22 mouse cellular contexts compared by ENCODE assay signal in the genomic region with DNA sequence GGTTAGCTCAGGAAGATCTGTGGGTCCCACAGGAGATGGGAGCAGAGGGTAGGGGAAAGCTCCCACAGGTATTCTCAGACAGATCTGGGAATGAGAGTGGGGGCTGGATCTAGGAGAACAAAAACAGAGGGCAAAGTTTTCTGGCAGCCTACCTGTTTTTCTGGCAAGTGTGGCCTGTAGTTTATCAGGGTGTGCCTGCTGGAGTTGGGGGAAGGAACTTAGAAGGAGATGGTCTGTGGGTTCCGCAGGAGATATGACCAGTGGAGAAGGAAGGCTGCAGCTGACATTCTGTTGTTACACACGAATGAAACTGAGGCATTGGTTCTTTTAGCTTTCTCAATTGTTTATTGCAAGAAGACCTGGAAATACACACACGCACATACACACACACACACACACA.
DNase-seq lines count a peak whose midpoint lies in the region; ATAC-seq and TF ChIP-seq lines count a peak whose summit lies in the region.
"Had no signal": no experiment of that assay in that cellular context is flagged by ENCODE, and none has a peak within 500 bp of the region (broad histone marks: within the 10 kb centered on the region; RNA-seq: fewer than 3 reads in every experiment).

No protein-coding gene starts in this region.

- no peak for TF ChIP-seq POLR2A in MEL (IDR thresholded peaks at IDR 0.05; ENCODE audit: control insufficient read depth in 1 of 2, insufficient read depth in 1 of 2, low read depth in 1 of 2, low read length in 2 of 2, poor library complexity in 1 of 2)

- no peaks in the 10 kb centered on the region for H3K27me3 ChIP-seq in MEL (ENCODE audit: control insufficient read depth in 1 of 2, insufficient read depth in 2 of 2, low read length in 2 of 2)
- no peaks in the 10 kb centered on the region for H3K27me3 ChIP-seq in stomach, postnatal 0 days (ENCODE audit: control insufficient read depth, insufficient read depth, low read length)
- H3K27me3 ChIP-seq: forebrain, embryonic 12.5 days; forebrain, embryonic 15.5 days; heart, embryonic 12.5 days; heart, embryonic 15.5 days; hindbrain, embryonic 13.5 days had no signal

- H3K4me3 ChIP-seq in MEL (ENCODE audit: control insufficient read depth in 1 of 2, insufficient read depth in 1 of 2, low read depth in 2 of 2, low read length in 2 of 2) = no peak overlapping the region
- H3K4me3 ChIP-seq in stomach, postnatal 0 days (ENCODE audit: low read depth, low read length) = no peak overlapping the region
- H3K4me3 ChIP-seq: forebrain, embryonic 12.5 days; forebrain, embryonic 15.5 days; heart, embryonic 12.5 days; heart, embryonic 15.5 days; hindbrain, embryonic 10.5 days; hindbrain, embryonic 13.5 days had no signal

- peak; percentile 36 for DNase-seq in heart, adult 11 months
- DNase-seq in heart, adult 9 months (ENCODE audit: low spot score in 2 of 2) = no peak
- peak; percentile 54 for DNase-seq in MEL (ENCODE audit: low read depth, low spot score)
- DNase-seq in left cerebral cortex, postnatal 10 days (ENCODE audit: extremely low spot score in 1 of 2, low spot score in 2 of 2) = no peak
- DNase-seq in stomach, postnatal 0 days (ENCODE audit: low spot score) = no peak
- DNase-seq: adrenal gland, adult 2 months; adrenal gland, postnatal 14 days; cerebellum, adult 11 months; cerebellum, adult 8-10 months; cerebellum, postnatal 10 days; cerebellum, postnatal 36 days; gastrocnemius, postnatal 25 days; heart, postnatal 36 days had no signal

- peaks cover 0 to 10% of the 10 kb centered on the region in 2 experiments; a peak in 2 of 4 replicates for H3K4me1 ChIP-seq in MEL (ENCODE audit: control insufficient read depth in 1 of 2, insufficient read depth in 2 of 2, low read length in 2 of 2)
- H3K4me1 ChIP-seq in stomach, postnatal 0 days (replicated peaks; ENCODE audit: control insufficient read depth, insufficient read depth) = no peaks in the 10 kb centered on the region
- H3K4me1 ChIP-seq: forebrain, embryonic 12.5 days; forebrain, embryonic 15.5 days; heart, embryonic 12.5 days; heart, embryonic 15.5 days; hindbrain, embryonic 10.5 days; hindbrain, embryonic 13.5 days had no signal

- H3K9me3 ChIP-seq in MEL (replicated peaks; ENCODE audit: insufficient read depth, low read length) = no peaks in the 10 kb centered on the region
- H3K9me3 ChIP-seq in stomach, postnatal 0 days (ENCODE audit: control insufficient read depth, low read length) = no peaks in the 10 kb centered on the region
- H3K9me3 ChIP-seq: forebrain, embryonic 12.5 days; forebrain, embryonic 15.5 days; heart, embryonic 12.5 days; heart, embryonic 15.5 days; hindbrain, embryonic 10.5 days; hindbrain, embryonic 13.5 days had no signal

- no peaks in the 10 kb centered on the region for H3K36me3 ChIP-seq in MEL (ENCODE audit: control insufficient read depth in 1 of 2, insufficient read depth in 2 of 2, low read length in 2 of 2)
- no peaks in the 10 kb centered on the region for H3K36me3 ChIP-seq in stomach, postnatal 0 days (ENCODE audit: control insufficient read depth, insufficient read depth, low read length)
- H3K36me3 ChIP-seq: forebrain, embryonic 12.5 days; forebrain, embryonic 15.5 days; heart, embryonic 12.5 days; heart, embryonic 15.5 days; hindbrain, embryonic 10.5 days; hindbrain, embryonic 13.5 days had no signal

- peak; percentile 39; the same call in 1 of the 2 replicates for ATAC-seq in erythroid progenitor cell, adult 5-6 weeks (replicated peaks; ENCODE audit: low FRiP score, poor library complexity, severe bottlenecking)
- peak; percentile 84 for ATAC-seq in megakaryocyte-erythroid progenitor cell, adult 5-6 weeks (replicated peaks; ENCODE audit: low FRiP score, low TSS enrichment, poor library complexity, severe bottlenecking)
- no peak for ATAC-seq in stomach, postnatal 0 days (ENCODE audit: low FRiP score, low TSS enrichment)
- ATAC-seq: forebrain, embryonic 15.5 days; hindbrain, embryonic 16.5 days had no signal

- TF ChIP-seq CTCF in MEL (IDR thresholded peaks at IDR 0.05 in 2 of 3, conservative IDR thresholded peaks at IDR 0.05 in 1 of 3; ENCODE audit: control insufficient read depth in 1 of 3, insufficient read depth in 1 of 3, low read depth in 2 of 3, low read length in 3 of 3, poor library complexity in 1 of 3, severe bottlenecking in 1 of 3) = no peak
- TF ChIP-seq CTCF in stomach, postnatal 0 days (IDR thresholded peaks at IDR 0.05; ENCODE audit: low read depth) = no peak

- TF ChIP-seq EP300 in MEL (IDR thresholded peaks at IDR 0.05; ENCODE audit: low read depth in 1 of 2, low read length in 2 of 2) = peak; percentile 58 to 66
- no peak for TF ChIP-seq EP300 in stomach, postnatal 0 days (optimal IDR thresholded peaks at IDR 0.05)

- intact Hi-C loops in left cerebral cortex, postnatal 10 days (cut with DNase I) = no loop called here

- no peaks in the 10 kb centered on the region for H3K79me2 ChIP-seq in MEL (ENCODE audit: control insufficient read depth, insufficient read depth, low read length, poor library complexity)

- H3K4me2 ChIP-seq in stomach, postnatal 0 days (replicated peaks; ENCODE audit: low read depth) = no peak overlapping the region
- H3K4me2 ChIP-seq: forebrain, embryonic 12.5 days; forebrain, embryonic 15.5 days; heart, embryonic 12.5 days; heart, embryonic 15.5 days; hindbrain, embryonic 13.5 days had no signal

- 74% methylated on average over 3 of the region's 3 CpGs for WGBS in stomach, postnatal 0 days

- no peak for TF ChIP-seq RAD21 in MEL (IDR thresholded peaks at IDR 0.05; ENCODE audit: low read depth, low read length)

- H3K27ac ChIP-seq in MEL (ENCODE audit: control insufficient read depth, low read depth, low read length) = no peak overlapping the region
- H3K27ac ChIP-seq in stomach, postnatal 0 days (replicated peaks) = no peak overlapping the region
- H3K27ac ChIP-seq: forebrain, embryonic 12.5 days; forebrain, embryonic 15.5 days; heart, embryonic 15.5 days; hindbrain, embryonic 10.5 days; hindbrain, embryonic 13.5 days had no signal

- H3K9ac ChIP-seq in MEL (ENCODE audit: control insufficient read depth, low read depth, low read length, poor library complexity, severe bottlenecking) = no peak overlapping the region
- no peak overlapping the region for H3K9ac ChIP-seq in stomach, postnatal 0 days (ENCODE audit: low read length)
- H3K9ac ChIP-seq: forebrain, embryonic 12.5 days; forebrain, embryonic 15.5 days; heart, embryonic 12.5 days; heart, embryonic 15.5 days; hindbrain, embryonic 13.5 days had no signal

TF ChIP-seq in MEL, 35 proteins besides CTCF, POLR2A, EP300 and RAD21:
- TF ChIP-seq ETS1 (IDR thresholded peaks at IDR 0.05; ENCODE audit: low read depth, low read length) = 0 out of 2 replicates have a peak, but pooled peaks have one; percentile 14
- peak; percentile 60; the same call in 1 of the 2 replicates for TF ChIP-seq TCF12 (IDR thresholded peaks at IDR 0.05; ENCODE audit: low read depth, low read length)
- no peak for TF ChIP-seq E2F4 (IDR thresholded peaks at IDR 0.05; ENCODE audit: borderline replicate concordance, low read depth, low read length)
- peak; percentile 37; the same call in 1 of the 2 replicates for TF ChIP-seq TAL1 (IDR thresholded peaks at IDR 0.05; ENCODE audit: low read length)
- TF ChIP-seq CHD2 (IDR thresholded peaks at IDR 0.05; ENCODE audit: low read length) = no peak

Comparison
In these comparisons a context has a peak if more than half of its experiments do, and no peak if none do; other contexts are left out.
1. DNase-seq: peak in heart, adult 11 months (single experiment) and MEL (single experiment); none in heart, adult 9 months (0 of 2), left cerebral cortex, postnatal 10 days (0 of 2) and stomach, postnatal 0 days (single experiment).